Mouse (Mus musculus) inflammation-experienced regulatory T-cells, adult 16 weeks (primary cell): ENCODE data around the gene Gdf9. TPM values are rescaled to one million over a fixed set of nuclear protein-coding genes. Genes with fewer than 3 reads are reported as not detected.

Source experiments
- polyA plus RNA-seq: library from polyadenylated mRNA; unstranded; fragments of 100-300 nt; shearing (Covaris generic); gene quantifications from one replicate; pipeline ENCODE4 v1.2.1, GENCODE M21; 2017

The Gdf9 gene
- polyA plus RNA-seq: 0.48 TPM

DNA sequence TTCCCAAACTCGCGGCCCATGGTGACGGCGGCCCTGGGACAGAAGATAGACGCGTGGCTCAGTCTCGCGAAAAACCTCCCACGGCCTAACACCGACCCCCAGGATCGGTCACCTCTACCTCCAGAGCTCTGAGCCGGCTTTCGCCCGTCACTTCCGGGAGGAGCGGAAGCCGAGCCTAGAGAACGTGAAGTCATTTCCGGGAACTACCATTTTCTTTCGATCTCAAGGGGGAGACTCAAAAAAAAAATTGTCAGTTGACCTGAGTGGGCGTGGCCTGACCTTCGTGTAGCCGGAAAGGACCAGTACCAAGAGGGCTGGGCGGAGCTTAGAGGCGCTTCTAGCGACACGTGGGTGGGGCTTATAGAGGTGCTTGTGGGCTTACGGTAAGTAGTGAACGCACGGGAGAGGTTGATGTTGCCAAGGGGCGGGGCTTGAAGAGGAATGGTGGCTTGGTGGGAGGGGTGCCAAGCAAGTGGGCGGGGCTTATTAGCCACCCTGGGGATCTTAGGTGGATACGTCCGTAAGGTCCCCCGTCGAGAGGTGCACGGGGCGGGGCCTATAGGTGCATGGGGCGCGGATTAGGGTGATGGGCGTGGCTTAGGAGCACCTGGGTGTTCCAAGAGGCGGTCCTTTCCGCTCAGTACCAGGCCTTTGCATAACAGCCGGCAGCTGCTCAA is at the start of gene Gdf9, which contains the start of gene Uqcrq:
Gene Gdf9 (plus strand): TSS at position 354 of the 677 bp plus-strand sequence.
Gene Uqcrq (minus strand): TSS at position 162 of the 677 bp plus-strand sequence.

DNA sequence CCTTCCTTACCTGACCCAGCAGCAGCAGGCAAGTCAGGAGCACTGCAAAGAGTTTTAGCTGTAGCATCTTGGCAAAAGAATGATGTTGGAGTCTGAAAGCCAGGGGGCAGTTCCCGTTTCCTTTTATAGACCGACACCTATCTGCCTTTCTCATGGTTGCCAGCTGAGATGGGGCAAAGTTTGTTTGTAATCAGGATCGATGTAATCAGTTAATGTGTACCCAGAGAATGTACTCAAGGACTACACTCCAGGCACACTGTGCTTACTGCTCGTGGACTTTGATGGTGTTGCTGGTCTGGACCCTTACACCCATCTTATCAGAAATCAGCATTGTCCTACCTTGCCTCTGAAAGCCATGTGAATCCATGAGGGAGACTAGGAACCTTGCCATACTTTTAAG is 7.8 kb upstream of the Gdf9 start, which contains the start of gene Leap2:
Gene Leap2 (minus strand): TSS at position 135 of the 400 bp plus-strand sequence.

DNA sequence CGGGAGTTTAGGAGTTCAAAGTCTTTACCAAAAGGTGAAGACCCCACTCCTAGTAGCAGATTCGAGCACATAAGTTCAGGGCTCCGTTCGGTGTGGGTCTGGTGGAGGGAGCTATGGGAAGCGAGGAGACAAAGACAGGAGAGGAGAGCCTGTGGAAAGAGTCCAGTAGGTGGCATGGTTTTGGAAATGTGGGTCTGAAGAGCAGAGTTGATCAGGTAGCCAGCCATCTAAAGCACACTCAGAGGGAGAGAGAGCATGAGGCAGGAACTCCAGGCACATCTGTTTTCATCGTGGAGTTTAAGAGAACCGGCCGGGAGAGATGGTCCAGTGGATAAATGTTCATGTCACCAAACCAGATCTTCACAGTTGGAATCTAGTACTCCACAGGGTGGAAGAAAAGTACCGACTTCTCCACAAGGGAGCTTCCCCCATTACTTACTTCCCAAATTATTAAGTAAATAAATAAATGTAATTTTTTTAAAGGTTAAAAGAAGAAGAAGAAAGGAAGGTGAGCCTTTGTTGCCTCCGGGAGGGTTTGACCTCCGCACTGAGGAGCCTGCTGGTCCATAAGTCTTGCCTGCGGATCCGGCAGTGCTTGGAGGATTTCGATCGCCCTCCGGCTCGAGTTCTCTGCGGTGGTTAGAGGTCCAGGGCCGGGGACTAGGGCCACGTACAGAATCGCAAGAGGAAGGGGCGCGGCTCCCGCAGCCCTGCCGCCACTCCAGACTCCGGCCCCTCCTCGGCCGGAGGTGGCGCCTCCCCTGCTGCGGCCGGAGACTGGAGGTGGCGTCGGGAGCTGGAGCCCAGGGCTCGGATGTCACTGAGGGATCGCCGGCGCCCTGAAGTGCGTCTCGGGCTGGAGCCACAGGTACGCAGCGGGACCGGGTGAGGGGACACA is 25.9 kb downstream of the Gdf9 start, which contains the start of the genes Gm10447 and Shroom1:
Gene Gm10447 (minus strand): TSS at position 637 of the 898 bp plus-strand sequence.
Gene Shroom1 (plus strand): TSS at position 732 of the 898 bp plus-strand sequence.

DNA sequence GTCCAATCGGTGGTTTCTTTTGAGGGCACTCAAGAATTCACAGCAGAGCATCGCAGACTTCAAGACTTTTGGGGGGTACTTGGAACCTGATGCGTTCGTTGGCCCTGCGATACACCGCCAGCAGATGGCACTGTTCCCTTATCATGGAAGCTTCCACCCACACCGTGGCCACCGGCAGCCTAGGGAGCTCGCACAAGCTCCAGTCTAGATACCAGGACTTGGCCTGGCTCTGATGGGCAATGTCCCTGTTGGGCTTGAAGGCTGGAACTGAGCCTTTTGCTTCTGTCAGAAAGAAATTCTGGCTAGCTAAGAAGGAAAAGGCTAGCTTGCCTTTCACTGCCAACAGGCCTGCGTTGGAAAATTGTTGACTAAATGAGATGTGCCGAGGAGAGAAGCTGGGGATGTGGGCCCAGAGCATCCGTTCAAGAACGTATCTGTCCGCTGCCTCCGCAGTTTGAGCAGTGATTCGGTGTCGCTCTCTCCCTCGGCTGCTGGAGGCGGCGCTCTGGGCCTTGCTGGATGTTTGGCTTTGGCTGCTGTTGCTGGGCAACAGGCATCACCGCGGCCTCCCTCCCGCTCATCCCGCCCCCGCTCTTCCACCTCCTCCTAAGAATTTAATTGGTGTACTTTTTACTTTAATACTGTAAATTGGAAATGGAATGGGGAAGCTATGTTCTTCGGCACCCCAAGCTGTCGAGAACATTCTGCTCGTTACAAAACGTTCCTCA is 39.3 kb downstream of the Gdf9 start, which contains the start of gene Gm9837:
Gene Gm9837 (minus strand): TSS at position 512 of the 728 bp plus-strand sequence.

DNA sequence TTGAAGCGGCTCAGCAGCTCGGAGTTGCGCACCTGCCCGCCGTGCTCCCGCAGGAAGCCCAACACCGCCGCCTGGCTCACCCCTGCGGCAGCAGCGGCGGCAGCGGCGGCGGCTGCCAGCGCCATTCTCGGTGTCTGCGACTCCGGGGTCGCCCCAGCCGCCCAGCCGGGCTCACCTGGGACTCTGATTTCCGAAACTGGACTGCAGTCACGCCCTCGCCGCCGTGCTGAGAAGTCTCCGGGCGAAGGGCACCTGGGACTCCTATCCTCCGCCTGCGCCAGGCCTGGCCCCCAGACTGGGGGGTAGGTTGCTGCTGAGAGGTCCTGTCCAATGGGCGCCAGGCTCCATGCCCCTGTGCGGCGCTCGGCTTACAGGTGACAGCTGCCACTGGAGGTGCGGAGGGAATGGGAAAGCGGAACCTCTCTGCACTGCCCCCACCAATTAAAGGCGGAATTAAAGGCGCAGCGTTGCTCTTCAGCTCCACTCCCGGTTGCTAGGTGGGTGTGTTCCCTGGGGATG is 49.0 kb downstream of the Gdf9 start, which contains the start of the genes Gm9945 and Sowaha:
Gene Gm9945 (plus strand): TSS at position 384 of the 519 bp plus-strand sequence.
Gene Sowaha (minus strand): TSS at position 492 of the 519 bp plus-strand sequence.

Other genes with a start within 250 kb of the Gdf9 start
- 33.1 TPM for gene Hspa4, start 130.6 kb upstream of the Gdf9 start, polyA plus RNA-seq
- gene Zcchc10, start 106.3 kb upstream of the Gdf9 start, polyA plus RNA-seq: 36.2 TPM
- 15.7 TPM for gene Aff4, start 80.2 kb upstream of the Gdf9 start, polyA plus RNA-seq
- gene Leap2, start 7.9 kb upstream of the Gdf9 start, polyA plus RNA-seq: not detected
- 310 TPM for gene Uqcrq, start 192 bp upstream of the Gdf9 start, polyA plus RNA-seq
- gene Gm10447, start 26.1 kb downstream of the Gdf9 start, polyA plus RNA-seq: not detected
- not detected for gene Shroom1, start 26.2 kb downstream of the Gdf9 start, polyA plus RNA-seq
- not detected for gene Gm9837, start 39.5 kb downstream of the Gdf9 start, polyA plus RNA-seq
- not detected for gene Gm9945, start 49.1 kb downstream of the Gdf9 start, polyA plus RNA-seq
- not detected for gene Sowaha, start 49.3 kb downstream of the Gdf9 start, polyA plus RNA-seq
- gene Sept8, start 88.2 kb downstream of the Gdf9 start, polyA plus RNA-seq: 1.6 TPM
- 20.2 TPM for gene Kif3a, start 136.4 kb downstream of the Gdf9 start, polyA plus RNA-seq
- 4.1 TPM for gene Il4, start 187.6 kb downstream of the Gdf9 start, polyA plus RNA-seq
- gene Il13, start 203.7 kb downstream of the Gdf9 start, polyA plus RNA-seq: not detected